8 mouse cellular contexts compared by ENCODE assay signal in genomic region chr3:121290681-121291080, GRCm38 (mm10). TPM values are rescaled to one million over a fixed set of nuclear protein-coding genes. Genes with fewer than 3 reads are reported as not detected.
DNase-seq lines count a peak whose midpoint lies in the region; ATAC-seq and TF ChIP-seq lines count a peak whose summit lies in the region.

No protein-coding gene starts in this region.

- no peak for ATAC-seq in embryonic facial prominence, embryonic 14.5 days (ENCODE audit: low read depth)
- ATAC-seq in intestine, embryonic 14.5 days (replicated peaks; ENCODE audit: low FRiP score, low TSS enrichment, low read depth): no peak
- no peak for ATAC-seq in midbrain, postnatal 0 days (ENCODE audit: low FRiP score)
- no peak for ATAC-seq in erythroid progenitor cell, adult 5-6 weeks (replicated peaks; ENCODE audit: low FRiP score, poor library complexity, severe bottlenecking)

- peak overlapping the region; percentile 75; the same call in 1 of the 2 replicates for H3K4me3 ChIP-seq in layer of hippocampus, adult 2 months
- peak overlapping the region; percentile 68 for H3K4me3 ChIP-seq in embryonic facial prominence, embryonic 14.5 days (ENCODE audit: low read depth, low read length)
- H3K4me3 ChIP-seq in intestine, embryonic 14.5 days (ENCODE audit: low read depth, low read length): peak overlapping the region; percentile 79
- H3K4me3 ChIP-seq in midbrain, postnatal 0 days (ENCODE audit: low read depth, low read length): no peak overlapping the region; the same call in 1 of the 2 replicates

- no peaks in the 10 kb centered on the region for H3K36me3 ChIP-seq in embryonic facial prominence, embryonic 14.5 days (ENCODE audit: control insufficient read depth, insufficient read depth, low read length)
- H3K36me3 ChIP-seq in intestine, embryonic 14.5 days (ENCODE audit: control insufficient read depth, insufficient read depth, low read length): no peaks in the 10 kb centered on the region
- no peaks in the 10 kb centered on the region for H3K36me3 ChIP-seq in midbrain, postnatal 0 days (ENCODE audit: insufficient read depth, low read length)

- peaks cover 6% of the 10 kb centered on the region; the same call in 1 of the 2 replicates for H3K4me1 ChIP-seq in embryonic facial prominence, embryonic 14.5 days (ENCODE audit: control insufficient read depth, insufficient read depth, low read length)
- 0 out of 2 replicates have a peak, but pooled peaks cover 6% of the 10 kb centered on the region for H3K4me1 ChIP-seq in intestine, embryonic 14.5 days (replicated peaks; ENCODE audit: control insufficient read depth, insufficient read depth, low read length)
- H3K4me1 ChIP-seq in midbrain, postnatal 0 days (ENCODE audit: insufficient read depth, low read length): no peaks in the 10 kb centered on the region

- H3K4me2 ChIP-seq in embryonic facial prominence, embryonic 14.5 days (ENCODE audit: low read depth, low read length): peak overlapping the region; percentile 65
- H3K4me2 ChIP-seq in intestine, embryonic 14.5 days (ENCODE audit: low read length): peak overlapping the region; percentile 64
- H3K4me2 ChIP-seq in midbrain, postnatal 0 days (ENCODE audit: low read depth, low read length, poor library complexity, severe bottlenecking): peak overlapping the region; percentile 56

- no peaks in the 10 kb centered on the region for H3K27me3 ChIP-seq in embryonic facial prominence, embryonic 14.5 days (replicated peaks; ENCODE audit: control insufficient read depth, insufficient read depth, low read length)
- no peaks in the 10 kb centered on the region for H3K27me3 ChIP-seq in intestine, embryonic 14.5 days (replicated peaks; ENCODE audit: control insufficient read depth, insufficient read depth, low read length)
- H3K27me3 ChIP-seq in midbrain, postnatal 0 days (ENCODE audit: insufficient read depth, low read length): no peaks in the 10 kb centered on the region

- H3K9ac ChIP-seq in embryonic facial prominence, embryonic 14.5 days (ENCODE audit: low read depth, low read length): peak overlapping the region; percentile 78
- peak overlapping the region; percentile 66 for H3K9ac ChIP-seq in intestine, embryonic 14.5 days (ENCODE audit: low read length)
- H3K9ac ChIP-seq in midbrain, postnatal 0 days (replicated peaks; ENCODE audit: low read length, poor library complexity, severe bottlenecking): no peak overlapping the region

- 65% methylated on average over 8 of the region's 8 CpGs for WGBS in embryonic facial prominence, embryonic 14.5 days
- 61% methylated on average over 8 of the region's 8 CpGs for WGBS in intestine, embryonic 14.5 days
- 80% methylated on average over 8 of the region's 8 CpGs for WGBS in midbrain, postnatal 0 days

- no peak for DNase-seq in layer of hippocampus, adult 2 months (ENCODE audit: low spot score in 2 of 2)
- DNase-seq in layer of hippocampus, postnatal 36 days: no peak
- no peak for DNase-seq in embryonic facial prominence, embryonic 14.5 days (ENCODE audit: low spot score)
- DNase-seq in intestine, embryonic 14.5 days (ENCODE audit: low spot score): no peak
- no peak for DNase-seq in midbrain, postnatal 0 days (ENCODE audit: low spot score)
- no peak for DNase-seq in layer of hippocampus, adult 9-10 months (ENCODE audit: low spot score)
- no peak for DNase-seq in thymus, postnatal 36 days

- no peaks in the 10 kb centered on the region for H3K9me3 ChIP-seq in embryonic facial prominence, embryonic 14.5 days (ENCODE audit: control insufficient read depth, low read length)
- no peaks in the 10 kb centered on the region for H3K9me3 ChIP-seq in intestine, embryonic 14.5 days (ENCODE audit: control insufficient read depth, low read length)
- H3K9me3 ChIP-seq in midbrain, postnatal 0 days (ENCODE audit: low read length): no peaks in the 10 kb centered on the region

- H3K27ac ChIP-seq in layer of hippocampus, adult 2 months: peak overlapping the region; percentile 99
- peak overlapping the region; percentile 97 for H3K27ac ChIP-seq in embryonic facial prominence, embryonic 14.5 days (replicated peaks; ENCODE audit: low read depth, low read length)
- H3K27ac ChIP-seq in intestine, embryonic 14.5 days (ENCODE audit: low read depth): peak overlapping the region; percentile 95
- no peak overlapping the region for H3K27ac ChIP-seq in midbrain, postnatal 0 days (ENCODE audit: low read depth, low read length)

- TF ChIP-seq CTCF in layer of hippocampus, adult 2 months (conservative IDR thresholded peaks at IDR 0.05): no peak
- TF ChIP-seq CTCF in midbrain, postnatal 0 days (IDR thresholded peaks at IDR 0.05): no peak

RNA-seq across cellular contexts. Expression of gene Alg14, which starts 0.9 kb away (rescaled TPM):
- 10 to 100 TPM in 1 of 2 experiments, 1 to 10 TPM in 1; 9.8 to 13.6 TPM for total RNA-seq in layer of hippocampus, adult 2 months (2021)
- total RNA-seq in layer of hippocampus, postnatal 36 days (2021): 10 to 100 TPM; 12.2 to 12.7 TPM
- polyA plus RNA-seq in embryonic facial prominence, embryonic 14.5 days (2014; fragmentation: Nextera tagmentation; extraction: Ambion mirVana): 38.8 and 49.6 TPM in 2 replicates
- 43.0 and 46.8 TPM in 2 replicates for polyA plus RNA-seq in intestine, embryonic 14.5 days (2014; fragmentation: Nextera tagmentation; extraction: Ambion mirVana)
- 18.5 and 18.8 TPM in 2 replicates for total RNA-seq in midbrain, postnatal 0 days (2014; rRNA removed)
- 26.0 and 31.1 TPM in 2 replicates for polyA plus RNA-seq in midbrain, postnatal 0 days (2015; fragmentation: Nextera tagmentation; extraction: Ambion mirVana)
- 7.6 and 12.6 TPM in 2 replicates for total RNA-seq in erythroid progenitor cell, adult 5-6 weeks (2015; ENCODE audit: low replicate concordance)
- total RNA-seq in erythroid progenitor cell, adult 5-6 weeks (2017; ENCODE audit: low replicate concordance): 0.23 and 2.2 TPM in 2 replicates

RNA-seq across cellular contexts. Expression of gene Tmem56, which starts 7.8 kb away (rescaled TPM):
- total RNA-seq in layer of hippocampus, adult 2 months (2021): 10 to 100 TPM; 30.6 to 31.1 TPM
- total RNA-seq in layer of hippocampus, postnatal 36 days (2021): 10 to 100 TPM; 30.1 to 35.7 TPM
- polyA plus RNA-seq in embryonic facial prominence, embryonic 14.5 days (2014; fragmentation: Nextera tagmentation; extraction: Ambion mirVana): 1.6 and 3.0 TPM in 2 replicates
- polyA plus RNA-seq in intestine, embryonic 14.5 days (2014; fragmentation: Nextera tagmentation; extraction: Ambion mirVana): 0.65 and 0.91 TPM in 2 replicates
- total RNA-seq in midbrain, postnatal 0 days (2014; rRNA removed): 12.2 and 15.0 TPM in 2 replicates
- polyA plus RNA-seq in midbrain, postnatal 0 days (2015; fragmentation: Nextera tagmentation; extraction: Ambion mirVana): 2.9 and 3.3 TPM in 2 replicates
- total RNA-seq in erythroid progenitor cell, adult 5-6 weeks (2015; ENCODE audit: low replicate concordance): 44.0 and 57.0 TPM in 2 replicates
- total RNA-seq in erythroid progenitor cell, adult 5-6 weeks (2017; ENCODE audit: low replicate concordance): 36.5 and 43.3 TPM in 2 replicates
